Mouse (Mus musculus): ENCODE results near the gene Cdc14a. TPM values are rescaled to one million over a fixed set of nuclear protein-coding genes. Genes with fewer than 3 reads are reported as not detected.
A peak's percentile ranks its signal among the peaks of the same experiment; 100 is the strongest.

The Cdc14a gene
- total RNA-seq, 4 experiments from 2014 or later, result 3.3 to 4.2 (median 3.7) TPM

- no peak for DNase-seq (ENCODE audit: low spot score)
Observed at GRCm38 (mm10) chr3:116329976-116330375, 93.9 kb downstream of the Cdc14a start.

- no peak for DNase-seq (ENCODE audit: low spot score)
Observed at GRCm38 (mm10) chr3:116329023-116329762, 94.6 kb downstream of the Cdc14a start.

- DNase-seq (ENCODE audit: low spot score), result no peak
Observed at GRCm38 (mm10) chr3:116327616-116328004, 96.2 kb downstream of the Cdc14a start.

- DNase-seq (ENCODE audit: low spot score), result peak; percentile 78
Observed at GRCm38 (mm10) chr3:116327001-116327615, 96.7 kb downstream of the Cdc14a start.

GRCm38 (mm10) chr3:116325501-116325900 lies 98.3 kb downstream of the Cdc14a start:
- DNase-seq (ENCODE audit: low spot score), result no peak

GRCm38 (mm10) chr3:116319696-116320095 lies 104.1 kb downstream of the Cdc14a start:
- DNase-seq (ENCODE audit: low spot score), result no peak

GRCm38 (mm10) chr3:116311838-116312237 lies 112.0 kb downstream of the Cdc14a start:
- DNase-seq (ENCODE audit: low spot score), result no peak

GRCm38 (mm10) chr3:116311173-116311572 lies 112.7 kb downstream of the Cdc14a start:
- DNase-seq (ENCODE audit: low spot score), result no peak

GRCm38 (mm10) chr3:116310672-116311071 lies 113.2 kb downstream of the Cdc14a start:
- DNase-seq (ENCODE audit: low spot score), result no peak

- DNase-seq (ENCODE audit: low spot score), result no peak
Observed at GRCm38 (mm10) chr3:116310033-116310432, 113.8 kb downstream of the Cdc14a start.

GRCm38 (mm10) chr3:116304800-116305753 lies 118.8 kb downstream of the Cdc14a start:
- no peak for DNase-seq (ENCODE audit: low spot score)

GRCm38 (mm10) chr3:116302581-116302980 lies 121.3 kb downstream of the Cdc14a start:
- no peak for DNase-seq (ENCODE audit: low spot score)

- DNase-seq (ENCODE audit: low spot score), result no peak
Observed at GRCm38 (mm10) chr3:116301754-116302153, 122.1 kb downstream of the Cdc14a start.

- peak; percentile 6 for DNase-seq (ENCODE audit: low spot score)
Observed at GRCm38 (mm10) chr3:116298727-116299126, 125.1 kb downstream of the Cdc14a start.

- no peak for DNase-seq (ENCODE audit: low spot score)
Observed at GRCm38 (mm10) chr3:116298003-116298402, 125.8 kb downstream of the Cdc14a start.

GRCm38 (mm10) chr3:116297170-116297569 lies 126.7 kb downstream of the Cdc14a start:
- no peak for DNase-seq (ENCODE audit: low spot score)

GRCm38 (mm10) chr3:116290041-116290815 lies 133.6 kb downstream of the Cdc14a start:
- DNase-seq (ENCODE audit: low spot score), result no peak

GRCm38 (mm10) chr3:116288833-116289232 lies 135.0 kb downstream of the Cdc14a start:
- DNase-seq (ENCODE audit: low spot score), result peak; percentile 7

GRCm38 (mm10) chr3:116284735-116285134 lies 139.1 kb downstream of the Cdc14a start:
- DNase-seq (ENCODE audit: low spot score), result no peak

GRCm38 (mm10) chr3:116283996-116284395 lies 139.8 kb downstream of the Cdc14a start:
- no peak for DNase-seq (ENCODE audit: low spot score)

- DNase-seq (ENCODE audit: low spot score), result no peak
Observed at GRCm38 (mm10) chr3:116281663-116282062, 142.2 kb downstream of the Cdc14a start.
